Mouse (Mus musculus) erythroblast, embryonic 14.5 days (primary cell): ENCODE measurements around the gene Msi2. TPM values are rescaled to one million over a fixed set of nuclear protein-coding genes. Genes with fewer than 3 reads are reported as not detected.

Source experiments
- H3K27me3 ChIP-seq: 2 replicates; pipeline ENCODE4 v1.6.1; 2012; ENCODE audit warnings: inconsistent platforms; ENCODE audit not compliant: control insufficient read depth
- H3K36me3 ChIP-seq: 2 replicates; pipeline ENCODE4 v1.6.1; 2012; ENCODE audit warnings: mild to moderate bottlenecking, inconsistent platforms; ENCODE audit not compliant: control insufficient read depth
- H3K4me1 ChIP-seq: 2 replicates; pipeline ENCODE4 v1.6.1; 2012; ENCODE audit warnings: inconsistent platforms; ENCODE audit not compliant: control insufficient read depth
- H3K4me3 ChIP-seq: replicated peaks from 2 replicates; pipeline ENCODE3; 2012; ENCODE audit warnings: moderate library complexity, mild to moderate bottlenecking, inconsistent platforms
- H3K9me3 ChIP-seq: 2 replicates; pipeline ENCODE4 v1.6.1; 2012; ENCODE audit warnings: low read length, inconsistent platforms, mixed read lengths; ENCODE audit not compliant: control insufficient read depth
- GATA1 ChIP-seq: IDR thresholded peaks from 2 replicates; pipeline ENCODE4 v1.6.1; 2012; ENCODE audit warnings: low read length, inconsistent platforms, mixed read lengths
- TAL1 ChIP-seq: IDR thresholded peaks from 3 replicates; pipeline ENCODE4 v1.6.1; 2012; ENCODE audit warnings: low read length, inconsistent platforms, mixed read lengths
- polyA plus RNA-seq: library from polyadenylated mRNA; stranded (reverse); fragments of >175 nt; gene quantifications from 2 replicates; pipeline ENCODE4 v1.2.3, GENCODE M21; 2012

Gene Msi2
- polyA plus RNA-seq, 1 experiment: 0.45 TPM

DNA sequence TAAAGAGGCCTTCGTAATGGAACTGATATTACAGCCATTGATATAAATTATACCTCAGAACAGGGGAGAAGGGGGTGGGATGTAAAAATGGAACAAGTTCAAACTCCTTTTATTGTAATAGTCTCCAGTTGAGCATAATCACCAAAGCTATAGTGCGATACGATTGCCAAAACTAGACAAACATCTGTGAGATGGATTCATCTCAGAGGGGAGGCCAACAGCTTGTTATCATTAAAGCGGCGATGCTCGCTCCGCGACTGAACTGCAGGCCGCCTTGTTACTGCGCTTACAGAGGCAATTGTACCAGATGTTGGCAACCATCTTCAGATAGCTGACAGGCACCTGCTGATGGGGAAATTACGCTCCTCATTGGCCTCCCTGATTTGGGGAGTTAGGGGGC is 145.9 kb downstream of the Msi2 start:
- H3K9me3 ChIP-seq: no peaks in the 10 kb centered on the region
- no peak for TF ChIP-seq TAL1
- TF ChIP-seq GATA1: no peak
- no peaks in the 10 kb centered on the region for H3K27me3 ChIP-seq
- H3K4me3 ChIP-seq: no peak overlapping the region
- H3K4me1 ChIP-seq: no peaks in the 10 kb centered on the region
- no peaks in the 10 kb centered on the region for H3K36me3 ChIP-seq

DNA sequence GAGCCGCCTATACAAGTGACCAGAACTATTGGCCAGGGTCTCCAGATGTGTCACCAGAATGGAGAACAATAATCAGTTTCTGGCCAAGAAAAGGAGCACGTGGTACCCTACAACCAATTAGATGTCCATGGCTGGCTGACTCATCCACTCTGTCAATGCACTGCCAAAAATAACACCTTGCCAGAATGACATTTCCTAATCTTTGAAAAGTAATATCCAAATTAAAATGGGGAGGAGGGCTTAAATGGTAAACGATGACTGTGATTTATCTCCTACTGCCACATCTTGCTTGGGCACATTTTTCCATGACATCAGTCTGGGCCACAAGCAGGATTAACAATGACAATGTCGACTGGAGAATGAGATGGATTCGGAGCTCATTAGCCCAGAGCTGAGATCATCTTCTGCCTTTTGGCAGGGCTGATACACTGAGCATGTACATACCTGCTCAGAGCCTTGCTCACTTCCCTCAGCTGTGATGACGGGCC is 147.6 kb downstream of the Msi2 start:
- no peak overlapping the region for H3K4me3 ChIP-seq
- H3K4me1 ChIP-seq: no peaks in the 10 kb centered on the region
- TF ChIP-seq GATA1 (no peak), TAL1 (no peak)
- H3K9me3 ChIP-seq: no peaks in the 10 kb centered on the region
- H3K36me3 ChIP-seq: no peaks in the 10 kb centered on the region
- H3K27me3 ChIP-seq: no peaks in the 10 kb centered on the region

DNA sequence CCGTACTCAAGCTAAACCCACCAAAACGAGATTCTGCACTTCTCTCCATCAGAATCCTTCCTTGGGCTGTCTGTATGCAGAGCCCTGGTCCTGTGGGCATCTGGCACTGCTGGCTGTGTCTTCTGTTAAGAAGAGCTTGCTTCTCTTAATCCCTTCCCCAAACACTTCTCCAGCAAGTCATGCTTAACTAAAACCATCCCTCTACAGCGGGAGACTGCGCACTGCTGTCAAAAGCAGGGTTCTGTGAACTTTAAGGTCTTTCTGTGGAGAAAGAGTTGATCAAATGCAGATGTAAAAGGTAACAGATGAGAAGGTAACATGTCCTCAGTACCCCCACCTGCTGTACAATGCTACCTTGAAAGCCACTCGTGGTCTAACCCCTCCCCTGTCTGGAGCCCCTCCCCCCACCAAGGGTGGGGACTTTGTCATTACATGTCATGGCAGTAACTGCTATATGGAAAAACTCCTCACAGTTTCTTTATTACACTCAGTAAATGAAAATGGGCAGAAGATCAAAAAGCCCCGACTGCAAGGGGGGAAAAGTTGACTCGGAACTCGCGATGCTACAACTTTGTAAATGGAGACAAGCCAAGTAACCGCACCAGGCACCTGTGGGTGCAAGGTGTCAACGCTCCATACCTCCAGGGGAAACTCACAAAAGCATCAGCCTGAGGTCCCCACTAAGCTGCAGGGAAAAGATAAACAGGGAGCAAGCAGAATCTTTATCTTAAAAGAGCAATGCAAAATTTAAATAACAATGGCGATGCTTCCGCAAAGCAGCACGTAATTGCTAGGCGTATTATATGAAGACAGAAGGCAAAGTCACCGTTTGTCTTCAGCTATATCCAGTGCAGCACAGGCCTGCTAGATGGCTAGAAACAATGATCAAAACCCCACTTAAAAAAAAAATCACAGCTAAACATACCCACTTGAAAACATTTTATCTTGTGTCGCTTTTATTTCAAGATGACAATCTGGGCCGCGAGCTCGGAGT is 151.4 kb downstream of the Msi2 start:
- H3K27me3 ChIP-seq: no peaks in the 10 kb centered on the region
- no peak for TF ChIP-seq GATA1
- TF ChIP-seq TAL1: no peak
- H3K36me3 ChIP-seq: no peaks in the 10 kb centered on the region
- no peak overlapping the region for H3K4me3 ChIP-seq
- H3K9me3 ChIP-seq: no peaks in the 10 kb centered on the region
- no peaks in the 10 kb centered on the region; the same call in 1 of the 2 replicates for H3K4me1 ChIP-seq

DNA sequence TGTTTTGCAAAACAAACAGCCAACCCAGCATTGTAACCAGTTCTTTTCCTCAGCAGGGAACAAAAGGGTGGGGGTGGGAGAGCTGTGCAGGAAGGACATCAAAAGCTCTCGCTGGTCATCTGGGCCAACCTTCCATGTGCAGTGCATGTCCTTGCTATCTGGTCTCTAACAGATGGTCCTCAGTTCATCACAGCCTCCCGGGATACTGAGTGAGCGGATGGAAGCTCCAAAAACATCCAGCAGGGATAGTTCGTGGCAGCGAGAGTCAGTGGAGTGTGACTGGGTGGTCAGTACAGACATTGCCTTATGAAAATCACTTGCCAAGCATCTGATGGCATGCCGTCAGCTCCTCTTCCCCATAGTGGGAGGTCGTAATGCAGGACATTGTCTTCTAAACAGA is 153.5 kb downstream of the Msi2 start:
- TF ChIP-seq GATA1 (no peak), TAL1 (no peak)
- Histone ChIP-seq H3K36me3 (no peaks in the 10 kb centered on the region; the same call in 1 of the 2 replicates), H3K4me1 (no peaks in the 10 kb centered on the region; the same call in 1 of the 2 replicates), H3K9me3 (no peaks in the 10 kb centered on the region), H3K4me3 (no peak overlapping the region), H3K27me3 (no peaks in the 10 kb centered on the region)

DNA sequence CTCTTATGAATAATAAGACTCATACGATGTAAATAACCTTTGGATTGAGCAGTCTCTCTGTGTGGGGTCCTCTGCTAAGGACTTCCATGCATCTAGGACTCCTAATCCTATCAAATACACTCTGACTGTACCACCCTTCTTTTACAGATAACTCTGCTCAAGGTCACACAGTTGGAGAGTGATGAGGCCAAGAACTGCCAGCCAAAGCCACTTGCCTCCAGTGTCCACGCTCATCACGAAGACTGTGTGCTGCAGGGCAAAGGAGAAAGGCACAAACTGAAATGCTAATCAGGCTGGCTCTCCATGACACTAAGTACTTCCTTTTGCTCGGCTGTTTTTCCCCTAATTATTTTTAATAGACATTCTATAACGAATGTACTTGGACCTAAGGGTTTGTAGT is 153.9 kb downstream of the Msi2 start:
- Histone ChIP-seq H3K36me3 (no peaks in the 10 kb centered on the region; the same call in 1 of the 2 replicates), H3K9me3 (no peaks in the 10 kb centered on the region), H3K4me3 (no peak overlapping the region), H3K4me1 (no peaks in the 10 kb centered on the region; the same call in 1 of the 2 replicates), H3K27me3 (no peaks in the 10 kb centered on the region)
- no peak for TF ChIP-seq TAL1
- no peak for TF ChIP-seq GATA1

DNA sequence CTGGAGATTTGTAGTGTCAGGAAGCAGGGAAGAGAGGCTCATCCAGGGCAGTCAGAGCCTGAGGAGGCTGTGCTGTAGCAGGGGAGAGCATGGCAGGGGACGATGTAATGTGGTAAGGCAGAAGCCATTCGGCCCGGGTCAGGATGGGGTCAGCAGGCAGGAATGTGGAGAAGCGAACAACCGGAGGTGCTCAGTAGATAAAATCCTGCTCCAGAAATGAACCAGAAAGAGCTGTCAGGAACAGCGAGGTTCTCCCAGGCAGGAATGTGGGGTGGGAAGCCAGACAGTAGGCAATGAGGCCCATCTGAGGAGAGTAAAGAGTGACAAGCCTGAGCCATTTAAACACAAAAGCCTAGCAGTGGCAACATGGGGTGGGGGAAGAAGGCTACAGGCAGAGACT is 157.1 kb downstream of the Msi2 start:
- TF ChIP-seq TAL1 (no peak), GATA1 (no peak)
- H3K27me3 ChIP-seq: no peaks in the 10 kb centered on the region
- H3K4me3 ChIP-seq: no peak overlapping the region
- no peaks in the 10 kb centered on the region; the same call in 1 of the 2 replicates for H3K36me3 ChIP-seq
- no peaks in the 10 kb centered on the region for H3K9me3 ChIP-seq
- H3K4me1 ChIP-seq: peaks cover 12% of the 10 kb centered on the region

DNA sequence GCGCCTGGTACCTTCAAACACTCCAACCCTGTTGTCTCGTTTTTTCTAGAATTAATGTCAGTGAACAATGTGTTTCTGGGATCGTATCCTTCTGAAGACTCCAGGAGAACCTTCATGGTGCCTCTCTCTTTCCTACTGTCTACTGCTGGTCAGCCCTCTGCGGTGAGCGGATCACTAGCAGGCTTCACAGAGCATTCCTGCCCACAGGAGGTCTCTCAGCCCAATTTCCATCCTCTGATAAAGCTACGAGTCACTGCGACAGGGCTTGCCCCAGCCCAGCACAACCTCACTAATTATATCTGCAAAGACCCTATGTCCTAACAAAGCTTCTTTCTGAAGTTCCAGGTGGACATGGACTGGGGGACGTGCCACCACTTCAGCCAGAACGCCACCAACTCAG is 157.7 kb downstream of the Msi2 start:
- TF ChIP-seq TAL1 (no peak), GATA1 (no peak)
- Histone ChIP-seq H3K9me3 (no peaks in the 10 kb centered on the region), H3K27me3 (no peaks in the 10 kb centered on the region), H3K4me1 (peaks cover 17% of the 10 kb centered on the region), H3K4me3 (no peak overlapping the region), H3K36me3 (no peaks in the 10 kb centered on the region; the same call in 1 of the 2 replicates)

DNA sequence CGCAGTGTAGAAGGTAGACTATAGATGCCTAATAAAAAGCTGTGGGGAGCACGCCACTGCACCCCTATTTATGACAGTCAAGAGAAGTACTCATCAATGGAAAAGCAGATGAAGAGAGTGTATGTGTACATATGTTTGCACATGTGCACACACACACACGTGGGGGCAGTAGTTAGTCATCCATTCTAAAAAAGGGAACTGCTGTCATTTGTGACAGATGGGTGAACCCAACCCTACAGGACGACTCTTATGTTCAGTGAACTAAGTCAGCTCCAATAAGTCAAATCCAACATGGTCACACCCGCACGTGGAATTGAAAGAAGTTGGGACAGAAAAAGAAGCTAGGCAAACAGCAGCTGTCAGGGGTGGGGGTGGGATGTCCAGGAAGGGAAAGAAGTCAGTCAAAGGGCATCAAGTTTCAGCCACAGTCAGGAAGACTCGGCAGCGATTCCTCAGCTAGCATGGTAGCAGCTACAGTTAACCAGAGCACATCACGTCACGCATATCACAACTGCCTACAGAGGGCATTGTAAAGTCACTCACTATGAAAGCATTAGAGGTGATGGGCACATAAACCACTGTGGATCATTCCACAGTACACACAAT is 158.8 kb downstream of the Msi2 start:
- TF ChIP-seq GATA1 (no peak), TAL1 (no peak)
- Histone ChIP-seq H3K4me3 (no peak overlapping the region), H3K4me1 (peaks cover 29% of the 10 kb centered on the region), H3K9me3 (no peaks in the 10 kb centered on the region), H3K36me3 (no peaks in the 10 kb centered on the region; the same call in 1 of the 2 replicates), H3K27me3 (no peaks in the 10 kb centered on the region)

DNA sequence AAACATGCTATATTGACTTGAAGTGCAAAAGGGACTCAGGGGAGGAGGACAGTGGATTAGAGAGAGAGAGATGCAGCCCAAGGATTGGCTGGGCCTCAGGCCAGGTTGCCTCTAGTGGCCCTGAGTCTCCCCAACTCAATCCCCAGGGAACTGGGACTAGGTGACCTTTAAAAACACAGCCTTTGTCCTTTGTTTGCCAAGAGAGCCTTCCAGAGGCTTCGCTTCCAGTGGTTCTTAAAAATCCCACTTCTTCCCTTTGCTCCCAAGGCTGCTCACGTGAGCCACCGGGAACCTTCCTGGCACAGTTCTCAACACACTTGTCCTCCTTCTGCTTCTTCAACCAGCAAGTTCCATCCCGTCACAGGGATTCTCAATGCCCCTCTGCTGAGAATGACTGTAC is 159.6 kb downstream of the Msi2 start:
- H3K27me3 ChIP-seq: no peaks in the 10 kb centered on the region
- H3K4me1 ChIP-seq: peaks cover 36% of the 10 kb centered on the region
- no peaks in the 10 kb centered on the region for H3K9me3 ChIP-seq
- H3K36me3 ChIP-seq: no peaks in the 10 kb centered on the region; the same call in 1 of the 2 replicates
- TF ChIP-seq GATA1 (no peak), TAL1 (no peak)
- H3K4me3 ChIP-seq: no peak overlapping the region
